Mouse (Mus musculus) embryonic facial prominence, embryonic 13.5 days (tissue): Measurements from ENCODE around the gene Zmat3. TPM values are rescaled to one million over a fixed set of nuclear protein-coding genes. Genes with fewer than 3 reads are reported as not detected.

ENCODE experiments used
- ATAC-seq: fragments of 200-750 bp; cut with Nextera tagmentation; 2 replicates; pipeline ENCODE4 v1.8.0; 2017; ENCODE audit warnings: low read depth; ENCODE audit not compliant: insufficient number of reproducible peaks, insufficient read depth, low FRiP score, low TSS enrichment
- H3K27ac ChIP-seq: fragments of 300-500 bp; sonication (generic); 2 replicates; pipeline ENCODE4 v1.5.1; 2015; ENCODE audit warnings: moderate library complexity, mild to moderate bottlenecking, inconsistent platforms
- H3K27me3 ChIP-seq: fragments of 300-500 bp; sonication (generic); 2 replicates; pipeline ENCODE4 v1.6.1; 2015; ENCODE audit warnings: mild to moderate bottlenecking, inconsistent platforms
- H3K36me3 ChIP-seq: fragments of 300-500 bp; sonication (generic); 2 replicates; pipeline ENCODE4 v1.6.1; 2015; ENCODE audit warnings: mild to moderate bottlenecking, inconsistent platforms
- H3K4me1 ChIP-seq: fragments of 300-500 bp; sonication (generic); 2 replicates; pipeline ENCODE4 v1.6.1; 2015; ENCODE audit warnings: inconsistent platforms
- H3K4me2 ChIP-seq: fragments of 300-500 bp; sonication (generic); 2 replicates; pipeline ENCODE4 v1.6.1; 2015; ENCODE audit warnings: moderate library complexity, mild to moderate bottlenecking, inconsistent platforms
- H3K4me3 ChIP-seq: fragments of 300-500 bp; sonication (generic); 2 replicates; pipeline ENCODE4 v1.5.1; 2015; ENCODE audit warnings: mild to moderate bottlenecking, inconsistent platforms
- H3K9ac ChIP-seq: fragments of 300-500 bp; sonication (generic); 2 replicates; pipeline ENCODE4 v1.6.1; 2015; ENCODE audit warnings: mild to moderate bottlenecking, inconsistent platforms
- H3K9me3 ChIP-seq: fragments of 300-500 bp; sonication (generic); 2 replicates; pipeline ENCODE4 v1.6.1; 2016; ENCODE audit warnings: inconsistent platforms
- WGBS: fragments of 180-500 bp; shearing (Covaris S2); methylation state at CpG from one replicate; pipeline ENCODE4 v1.1.7; 2015; ENCODE audit warnings: mixed read lengths; 5-methylcytosine and 5-hydroxymethylcytosine counted together
- polyA plus RNA-seq: library from polyadenylated mRNA; unstranded; fragments of >200 nt; fragmentation: Nextera tagmentation; extraction: Ambion mirVana; gene quantifications from 2 replicates; pipeline ENCODE4 v1.2.1, GENCODE M21; 2015

The Zmat3 gene
- polyA plus RNA-seq, 1 experiment from 2014 or later, result 5.1 TPM

DNA sequence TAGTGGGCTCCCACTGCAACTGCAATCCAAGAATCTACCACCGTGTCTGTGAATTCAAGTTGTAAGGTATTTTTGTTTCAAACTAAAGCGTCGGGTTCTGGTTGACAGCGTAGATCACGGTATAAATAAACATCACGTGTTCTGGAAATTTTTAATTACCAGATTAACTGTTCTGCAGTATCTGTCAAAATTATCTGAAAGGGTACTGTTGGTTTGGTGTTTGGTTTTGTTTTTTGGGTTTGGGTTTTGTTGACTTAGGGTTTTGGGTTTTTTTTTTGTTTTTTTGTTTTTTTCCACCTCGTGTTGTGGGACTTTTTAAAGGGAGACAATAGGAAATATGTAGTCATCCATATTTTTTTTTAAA is 32.3 kb upstream of the Zmat3 start:
- Histone ChIP-seq H3K27me3 (no peaks in the 10 kb centered on the region), H3K4me3 (peak overlapping the region; percentile 93), H3K4me2 (peak overlapping the region; percentile 69), H3K36me3 (no peaks in the 10 kb centered on the region), H3K27ac (peak overlapping the region; percentile 97; the same call in 1 of the 2 replicates), H3K9me3 (no peaks in the 10 kb centered on the region), H3K9ac (peak overlapping the region; percentile 96), H3K4me1 (peaks cover 29% of the 10 kb centered on the region)
- WGBS, result under 1% methylated on average over 7 of the region's 7 CpGs
- no peak for ATAC-seq

- H3K9me3 ChIP-seq, result no peaks in the 10 kb centered on the region
- H3K4me1 ChIP-seq, result peaks cover 23% of the 10 kb centered on the region
- H3K36me3 ChIP-seq, result no peaks in the 10 kb centered on the region
- peak within 1 kb of the TSS; percentile 96 for H3K9ac ChIP-seq
- peak; percentile 62 for ATAC-seq
- H3K4me2 ChIP-seq, result peak within 1 kb of the TSS; percentile 69
- WGBS, result under 1% methylated on average over 34 of the region's 65 CpGs
- H3K27me3 ChIP-seq, result no peaks in the 10 kb centered on the region
- H3K27ac ChIP-seq, result peak within 1 kb of the TSS; percentile 97
- peak within 1 kb of the TSS; percentile 93 for H3K4me3 ChIP-seq
Observed at GRCm38 (mm10) chr3:32397461-32398174, 31.8 kb upstream of the Zmat3 start, which contains the start of gene Pik3ca. Gene Pik3ca, plus strand, starts transcription at chr3:32397671.

- H3K9me3 ChIP-seq, result no peaks in the 10 kb centered on the region
- peak overlapping the region; percentile 93 for H3K4me3 ChIP-seq
- no peaks in the 10 kb centered on the region for H3K36me3 ChIP-seq
- under 1% methylated on average over 64 of the region's 77 CpGs for WGBS
- peak; percentile 99 for ATAC-seq
- no peaks in the 10 kb centered on the region for H3K27me3 ChIP-seq
- peaks cover 21% of the 10 kb centered on the region for H3K4me1 ChIP-seq
- H3K9ac ChIP-seq, result peak overlapping the region; percentile 96
- peak overlapping the region; percentile 97 for H3K27ac ChIP-seq
- H3K4me2 ChIP-seq, result peak overlapping the region; percentile 69
Observed at GRCm38 (mm10) chr3:32396794-32397460, 31.1 kb upstream of the Zmat3 start.

DNA sequence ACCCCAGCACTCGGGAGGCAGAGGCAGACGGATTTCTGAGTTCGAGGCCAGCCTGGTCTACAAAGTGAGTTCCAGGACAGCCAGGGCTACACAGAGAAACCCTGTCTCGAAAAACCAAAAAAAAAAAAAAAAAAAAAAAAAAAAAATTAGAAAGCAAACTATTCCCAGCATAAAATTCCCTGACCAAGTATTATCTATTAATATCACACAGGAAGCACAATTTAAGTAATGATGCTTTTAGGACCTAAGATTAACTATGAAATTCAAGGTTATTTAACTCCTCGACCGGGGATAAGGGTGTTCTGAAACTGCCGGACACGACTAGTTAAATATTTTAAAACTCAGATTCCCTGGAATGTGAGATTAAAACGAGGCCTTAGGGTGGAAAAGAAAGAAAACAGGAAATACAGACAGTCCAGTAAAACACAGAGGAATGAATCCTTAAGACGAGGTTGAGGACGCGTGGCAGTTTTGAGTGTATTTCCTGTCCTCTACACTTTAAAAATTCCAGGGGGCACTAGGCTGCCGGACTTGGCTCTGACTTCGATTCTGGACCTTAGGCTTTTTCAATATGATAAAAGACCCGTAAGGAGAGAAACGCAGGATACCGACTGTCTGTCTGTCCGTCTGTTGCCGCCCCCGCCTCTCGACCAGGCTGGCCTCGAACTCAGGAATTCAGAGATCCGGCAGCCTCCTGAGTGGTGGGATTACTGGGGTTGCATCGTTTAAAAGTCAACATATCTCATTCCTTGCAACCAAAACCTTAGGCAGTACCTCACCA is 30.1 kb upstream of the Zmat3 start:
- peaks cover 21% of the 10 kb centered on the region for H3K4me1 ChIP-seq
- WGBS, result 22% methylated on average over 24 of the region's 24 CpGs
- H3K9ac ChIP-seq, result peak overlapping the region; percentile 76
- H3K36me3 ChIP-seq, result no peaks in the 10 kb centered on the region
- peak overlapping the region; percentile 69 for H3K4me2 ChIP-seq
- H3K4me3 ChIP-seq, result peak overlapping the region; percentile 93
- no peaks in the 10 kb centered on the region for H3K9me3 ChIP-seq
- H3K27me3 ChIP-seq, result no peaks in the 10 kb centered on the region
- ATAC-seq, result no peak
- peak overlapping the region; percentile 97 for H3K27ac ChIP-seq

DNA sequence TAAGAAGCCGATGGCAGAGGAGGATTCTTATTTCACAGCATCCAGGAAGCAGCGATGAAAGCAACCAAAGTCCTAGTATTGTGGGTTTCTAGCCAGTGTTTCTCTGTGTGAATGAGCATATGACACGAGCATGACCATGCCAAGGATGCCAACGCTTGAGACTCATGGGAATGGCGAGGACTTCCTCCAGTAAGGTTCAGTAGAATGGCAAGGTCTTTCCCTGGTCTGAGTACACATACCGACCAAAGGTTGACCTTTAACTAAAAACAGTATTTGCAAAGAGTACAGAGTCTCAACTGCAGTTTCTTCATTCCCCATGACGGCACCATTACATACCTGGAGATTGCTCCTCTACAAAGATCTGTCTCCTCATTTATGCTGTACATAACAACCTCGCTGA is 28.2 kb upstream of the Zmat3 start:
- no peak overlapping the region for H3K9ac ChIP-seq
- no peaks in the 10 kb centered on the region for H3K36me3 ChIP-seq
- H3K27me3 ChIP-seq, result no peaks in the 10 kb centered on the region
- WGBS, result 86% methylated on average over 8 of the region's 8 CpGs
- no peaks in the 10 kb centered on the region for H3K9me3 ChIP-seq
- H3K4me2 ChIP-seq, result no peak overlapping the region
- H3K27ac ChIP-seq, result no peak overlapping the region
- H3K4me3 ChIP-seq, result no peak overlapping the region
- ATAC-seq, result no peak
- H3K4me1 ChIP-seq, result peaks cover 5% of the 10 kb centered on the region

DNA sequence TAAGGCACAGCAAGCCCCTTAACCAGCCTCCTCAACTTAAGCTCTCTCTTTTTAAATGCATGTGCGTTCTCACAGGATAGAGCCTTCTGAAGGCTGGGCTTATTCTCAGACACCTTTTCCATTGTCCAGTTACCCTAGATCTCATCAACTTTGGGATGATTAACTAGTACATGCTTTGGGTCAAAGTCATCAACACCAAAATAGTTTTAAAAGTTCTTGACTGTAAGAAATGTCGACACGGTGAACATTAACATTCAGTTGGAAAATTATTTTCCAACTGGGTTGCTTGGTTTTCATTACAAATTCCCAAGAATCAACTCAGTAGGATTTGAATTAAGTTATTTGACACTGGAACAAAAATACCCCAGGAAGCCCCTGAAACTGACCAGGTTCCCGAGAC is 27.0 kb upstream of the Zmat3 start:
- Histone ChIP-seq H3K36me3 (no peaks in the 10 kb centered on the region), H3K4me2 (no peak overlapping the region), H3K9ac (no peak overlapping the region), H3K27me3 (no peaks in the 10 kb centered on the region), H3K27ac (no peak overlapping the region), H3K4me1 (no peaks in the 10 kb centered on the region), H3K4me3 (no peak overlapping the region), H3K9me3 (no peaks in the 10 kb centered on the region)
- no peak for ATAC-seq
- WGBS, result 89% methylated on average over 4 of the region's 4 CpGs

DNA sequence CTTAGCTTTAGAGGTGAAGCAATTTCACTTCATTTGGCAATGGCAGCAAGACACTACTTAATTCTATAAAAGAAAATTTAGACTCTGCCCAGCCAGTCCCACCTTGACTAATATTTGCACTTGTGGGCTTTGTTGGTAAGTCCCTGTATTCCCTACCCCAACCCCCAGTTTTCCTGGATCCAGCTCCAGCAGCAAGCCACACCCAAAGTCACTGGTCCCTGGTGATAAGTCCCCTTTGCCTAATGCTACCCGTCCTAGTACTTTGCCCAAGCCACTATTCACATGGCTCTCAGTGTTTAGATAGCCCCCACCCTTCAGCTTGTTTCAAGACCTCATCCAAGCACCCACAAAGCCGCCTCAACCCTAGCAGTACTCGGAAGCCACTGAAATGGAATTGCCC is 15.7 kb upstream of the Zmat3 start:
- Histone ChIP-seq H3K27ac (no peak overlapping the region), H3K27me3 (no peaks in the 10 kb centered on the region), H3K36me3 (no peaks in the 10 kb centered on the region), H3K4me3 (no peak overlapping the region), H3K4me1 (no peaks in the 10 kb centered on the region), H3K9me3 (no peaks in the 10 kb centered on the region), H3K9ac (no peak overlapping the region), H3K4me2 (no peak overlapping the region)
- 76% methylated on average over 3 of the region's 3 CpGs for WGBS
- no peak for ATAC-seq

GRCm38 (mm10) chr3:32379891-32380290 is 14.1 kb upstream of the Zmat3 start:
- Histone ChIP-seq H3K27ac (no peak overlapping the region), H3K27me3 (no peaks in the 10 kb centered on the region), H3K4me2 (no peak overlapping the region), H3K9ac (no peak overlapping the region), H3K4me1 (no peaks in the 10 kb centered on the region), H3K36me3 (no peaks in the 10 kb centered on the region), H3K4me3 (no peak overlapping the region), H3K9me3 (no peaks in the 10 kb centered on the region)
- WGBS, result 39% methylated on average over 2 of the region's 2 CpGs
- no peak for ATAC-seq

DNA sequence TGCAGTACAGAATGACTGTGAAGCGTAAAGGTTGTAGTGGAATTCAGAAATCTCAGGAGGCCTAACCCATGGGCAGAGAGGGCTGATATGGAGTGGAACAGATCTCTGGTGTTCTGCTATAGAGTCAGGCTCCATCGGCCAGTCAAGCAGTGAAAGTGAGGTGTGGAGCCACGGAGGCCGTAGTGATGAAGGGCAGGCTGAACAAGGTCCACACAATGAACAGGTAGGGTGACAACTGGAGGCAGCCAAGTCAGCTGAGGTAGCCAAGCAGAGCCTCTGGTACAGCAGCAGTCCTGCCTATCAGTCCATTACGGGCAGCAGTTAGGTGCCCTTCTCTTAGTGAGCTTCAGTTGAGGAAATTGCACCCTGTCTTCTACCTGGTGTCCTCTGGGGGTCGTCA is 7.4 kb upstream of the Zmat3 start:
- Histone ChIP-seq H3K9me3 (no peaks in the 10 kb centered on the region), H3K36me3 (no peaks in the 10 kb centered on the region), H3K4me2 (no peak overlapping the region), H3K4me1 (no peaks in the 10 kb centered on the region), H3K9ac (no peak overlapping the region), H3K4me3 (no peak overlapping the region), H3K27ac (no peak overlapping the region), H3K27me3 (no peaks in the 10 kb centered on the region)
- WGBS, result 84% methylated on average over 6 of the region's 6 CpGs
- ATAC-seq, result no peak

- Histone ChIP-seq H3K4me2 (no peak overlapping the region), H3K9me3 (no peaks in the 10 kb centered on the region), H3K36me3 (no peaks in the 10 kb centered on the region), H3K9ac (no peak overlapping the region), H3K27ac (no peak overlapping the region), H3K4me3 (no peak overlapping the region), H3K4me1 (0 out of 2 replicates have a peak, but pooled peaks cover 5% of the 10 kb centered on the region), H3K27me3 (no peaks in the 10 kb centered on the region)
- 80% methylated on average over 8 of the region's 8 CpGs for WGBS
- ATAC-seq, result no peak
Observed at GRCm38 (mm10) chr3:32372470-32372869, 6.7 kb upstream of the Zmat3 start.

GRCm38 (mm10) chr3:32371957-32372356 is 6.1 kb upstream of the Zmat3 start:
- 0 out of 2 replicates have a peak, but pooled peaks cover 6% of the 10 kb centered on the region for H3K4me1 ChIP-seq
- ATAC-seq, result no peak
- no peaks in the 10 kb centered on the region for H3K36me3 ChIP-seq
- H3K27me3 ChIP-seq, result no peaks in the 10 kb centered on the region
- no peaks in the 10 kb centered on the region for H3K9me3 ChIP-seq
- H3K27ac ChIP-seq, result no peak overlapping the region
- no peak overlapping the region for H3K4me2 ChIP-seq
- H3K9ac ChIP-seq, result no peak overlapping the region
- WGBS, result 69% methylated on average over 7 of the region's 7 CpGs
- no peak overlapping the region for H3K4me3 ChIP-seq
